Mouse (Mus musculus) neural tube, embryonic 15.5 days (tissue): ENCODE data around the gene Ahsg. TPM values are rescaled to one million over a fixed set of nuclear protein-coding genes. Genes with fewer than 3 reads are reported as not detected.
"Not testable (repeated sequence)": the region's sequence is repeated elsewhere in the genome, so short reads cannot be mapped to it uniquely, and the experiment has no call there.

Experiments
- ATAC-seq: fragments of 200-750 bp; cut with Nextera tagmentation; 2 replicates; pipeline ENCODE4 v1.8.0; 2017; ENCODE audit warnings: mild to moderate bottlenecking, moderate TSS enrichment, moderate library complexity; ENCODE audit not compliant: low FRiP score
- H3K27ac ChIP-seq: fragments of 300-500 bp; sonication (generic); replicated peaks from 2 replicates; pipeline ENCODE4 v1.5.1; 2015; ENCODE audit warnings: mild to moderate bottlenecking, inconsistent platforms
- H3K27me3 ChIP-seq: fragments of 300-500 bp; sonication (generic); replicated peaks from 2 replicates; pipeline ENCODE4 v1.6.1; 2015; ENCODE audit warnings: inconsistent platforms
- H3K36me3 ChIP-seq: fragments of 300-500 bp; sonication (generic); 2 replicates; pipeline ENCODE4 v1.6.1; 2015; ENCODE audit warnings: inconsistent platforms
- H3K4me1 ChIP-seq: fragments of 300-500 bp; sonication (generic); 2 replicates; pipeline ENCODE4 v1.6.1; 2015; ENCODE audit warnings: inconsistent platforms
- H3K4me2 ChIP-seq: fragments of 300-500 bp; sonication (generic); 2 replicates; pipeline ENCODE4 v1.6.1; 2015; ENCODE audit warnings: inconsistent platforms, mild to moderate bottlenecking, moderate library complexity
- H3K4me3 ChIP-seq: fragments of 300-500 bp; sonication (generic); replicated peaks from 2 replicates; pipeline ENCODE4 v1.5.1; 2015; ENCODE audit warnings: mild to moderate bottlenecking, inconsistent platforms
- H3K9ac ChIP-seq: fragments of 300-500 bp; sonication (generic); replicated peaks from 2 replicates; pipeline ENCODE4 v1.6.1; 2015; ENCODE audit warnings: mild to moderate bottlenecking, inconsistent platforms
- H3K9me3 ChIP-seq: fragments of 300-500 bp; sonication (generic); replicated peaks from 2 replicates; pipeline ENCODE4 v1.6.1; 2016; ENCODE audit warnings: inconsistent platforms
- WGBS: fragments of 180-500 bp; shearing (Covaris S2); methylation state at CpG from one replicate; pipeline ENCODE4 v1.1.7; 2015; ENCODE audit warnings: mixed read lengths; 5-methylcytosine and 5-hydroxymethylcytosine counted together
- polyA plus RNA-seq: library from polyadenylated mRNA; unstranded; fragments of >200 nt; fragmentation: Nextera tagmentation; extraction: Ambion mirVana; gene quantifications from 2 replicates; pipeline ENCODE4 v1.2.1, GENCODE M21; 2015

The Ahsg gene
- polyA plus RNA-seq, 1 experiment from 2014 or later = 0.87 TPM

- 76% methylated on average over 18 of the region's 18 CpGs for WGBS
- Histone ChIP-seq H3K4me2 (no peak overlapping the region), H3K4me1 (no peaks in the 10 kb centered on the region), H3K9me3 (no peaks in the 10 kb centered on the region), H3K36me3 (no peaks in the 10 kb centered on the region), H3K9ac (no peak overlapping the region), H3K4me3 (no peak overlapping the region), H3K27me3 (no peaks in the 10 kb centered on the region), H3K27ac (no peak overlapping the region)
- no peak for ATAC-seq
These were observed 29.1 kb downstream of the Ahsg start for GRCm38 (mm10) chr16:22919971-22920854.

- no peaks in the 10 kb centered on the region for H3K36me3 ChIP-seq
- H3K4me3 ChIP-seq = no peak overlapping the region
- no peak for ATAC-seq
- no peaks in the 10 kb centered on the region for H3K27me3 ChIP-seq
- no peak overlapping the region for H3K27ac ChIP-seq
- H3K4me1 ChIP-seq = no peaks in the 10 kb centered on the region
- no peaks in the 10 kb centered on the region for H3K9me3 ChIP-seq
- H3K9ac ChIP-seq = no peak overlapping the region
- WGBS = 96% methylated on average over 5 of the region's 5 CpGs
- H3K4me2 ChIP-seq = no peak overlapping the region
These were observed 30.7 kb downstream of the Ahsg start for GRCm38 (mm10) chr16:22921761-22922160.

- no peak overlapping the region for H3K4me2 ChIP-seq
- no peak for ATAC-seq
- H3K27ac ChIP-seq = no peak overlapping the region
- no peak overlapping the region for H3K9ac ChIP-seq
- H3K4me1 ChIP-seq = no peaks in the 10 kb centered on the region
- WGBS = 85% methylated on average over 4 of the region's 4 CpGs
- H3K36me3 ChIP-seq = no peaks in the 10 kb centered on the region
- H3K4me3 ChIP-seq = no peak overlapping the region
- no peaks in the 10 kb centered on the region for H3K27me3 ChIP-seq
- H3K9me3 ChIP-seq = no peaks in the 10 kb centered on the region
These were observed 31.4 kb downstream of the Ahsg start for GRCm38 (mm10) chr16:22922433-22922832.

DNA sequence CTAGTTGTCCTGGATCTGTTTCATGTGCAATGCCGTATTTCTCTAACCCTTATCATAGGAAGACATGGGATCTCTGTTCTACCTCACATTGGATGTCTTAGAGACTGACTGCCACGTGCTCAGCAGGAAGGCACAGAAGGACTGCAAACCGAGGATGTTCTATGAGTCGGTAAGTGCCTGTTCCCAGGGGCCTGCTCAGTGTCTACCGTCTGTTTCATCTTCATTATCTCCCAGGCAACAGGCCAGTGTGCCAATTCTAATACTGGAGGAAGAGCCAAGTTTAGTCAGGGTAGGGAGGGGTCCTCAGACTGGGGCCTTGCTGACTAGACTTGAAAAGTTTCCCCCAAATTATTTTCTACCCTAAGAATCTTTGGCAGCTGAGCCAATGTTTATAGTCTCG is 38.5 kb downstream of the Ahsg start:
- Histone ChIP-seq H3K4me2 (no peak overlapping the region), H3K9me3 (no peaks in the 10 kb centered on the region), H3K27ac (no peak overlapping the region), H3K9ac (no peak overlapping the region), H3K4me1 (no peaks in the 10 kb centered on the region), H3K4me3 (no peak overlapping the region), H3K36me3 (no peaks in the 10 kb centered on the region), H3K27me3 (no peaks in the 10 kb centered on the region)
- peak; percentile 79; the same call in 1 of the 2 replicates for ATAC-seq
- 54% methylated on average over 6 of the region's 6 CpGs for WGBS

DNA sequence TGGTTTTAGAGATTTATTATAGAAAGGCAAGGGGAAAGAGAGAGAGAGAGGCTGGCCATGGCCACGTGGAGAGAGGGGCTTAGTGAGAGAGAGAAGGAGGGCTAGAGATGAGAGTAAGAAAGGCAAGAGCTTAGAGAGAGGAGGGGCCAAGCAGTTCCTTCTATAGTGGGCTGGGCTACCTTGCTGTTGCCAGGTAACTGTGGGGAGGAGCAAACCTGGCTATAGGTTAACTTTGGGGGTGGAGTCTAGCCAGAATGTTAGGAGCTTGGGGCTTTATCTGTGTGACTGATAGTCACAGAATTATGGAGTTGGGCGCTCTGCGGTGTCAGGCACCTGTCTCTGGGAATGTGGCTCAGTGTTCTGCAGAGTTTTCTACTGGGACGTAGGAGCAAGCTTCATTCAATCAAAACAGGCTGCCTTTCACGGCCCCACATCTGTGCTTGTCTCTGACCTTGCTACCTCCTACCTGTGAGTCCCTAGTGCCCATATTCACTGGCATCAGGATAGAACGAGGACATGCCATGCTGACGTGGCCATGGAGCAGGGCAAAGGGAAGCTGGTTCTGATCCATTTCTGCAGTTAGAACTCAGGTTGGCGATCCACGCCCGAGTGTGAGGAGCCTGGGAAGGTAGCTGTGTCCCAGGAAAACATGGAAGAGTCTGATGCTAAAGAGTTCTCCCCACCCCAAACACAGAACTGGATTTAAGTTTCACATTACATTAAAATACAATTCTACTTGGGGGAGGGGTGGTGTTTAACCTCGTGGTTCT is 40.5 kb downstream of the Ahsg start:
- no peak overlapping the region for H3K4me2 ChIP-seq
- no peaks in the 10 kb centered on the region for H3K9me3 ChIP-seq
- 87% methylated on average over 11 of the region's 11 CpGs for WGBS
- no peaks in the 10 kb centered on the region for H3K27me3 ChIP-seq
- H3K9ac ChIP-seq = no peak overlapping the region
- no peaks in the 10 kb centered on the region for H3K36me3 ChIP-seq
- no peak for ATAC-seq
- no peaks in the 10 kb centered on the region for H3K4me1 ChIP-seq
- H3K27ac ChIP-seq = no peak overlapping the region
- no peak overlapping the region for H3K4me3 ChIP-seq

- Histone ChIP-seq H3K36me3 (no peaks in the 10 kb centered on the region), H3K27ac (no peak overlapping the region), H3K4me1 (no peaks in the 10 kb centered on the region), H3K27me3 (no peaks in the 10 kb centered on the region), H3K9me3 (no peaks in the 10 kb centered on the region), H3K4me3 (no peak overlapping the region), H3K4me2 (no peak overlapping the region), H3K9ac (no peak overlapping the region)
- ATAC-seq = no peak
- WGBS = 90% methylated on average over 12 of the region's 12 CpGs
These were observed 46.6 kb downstream of the Ahsg start for GRCm38 (mm10) chr16:22937631-22938030.

- no peak overlapping the region for H3K27ac ChIP-seq
- no peaks in the 10 kb centered on the region for H3K4me1 ChIP-seq
- no peak overlapping the region for H3K4me2 ChIP-seq
- ATAC-seq = no peak
- no peaks in the 10 kb centered on the region for H3K9me3 ChIP-seq
- H3K36me3 ChIP-seq = no peaks in the 10 kb centered on the region
- 81% methylated on average over 2 of the region's 2 CpGs for WGBS
- H3K4me3 ChIP-seq = no peak overlapping the region
- H3K27me3 ChIP-seq = no peaks in the 10 kb centered on the region
- no peak overlapping the region for H3K9ac ChIP-seq
These were observed 47.5 kb downstream of the Ahsg start for GRCm38 (mm10) chr16:22938541-22938940.

GRCm38 (mm10) chr16:22939120-22939695 is 48.1 kb downstream of the Ahsg start:
- no peak for ATAC-seq
- H3K4me2 ChIP-seq = no peak overlapping the region
- H3K9me3 ChIP-seq = no peaks in the 10 kb centered on the region
- 82% methylated on average over 8 of the region's 8 CpGs for WGBS
- H3K27me3 ChIP-seq = no peaks in the 10 kb centered on the region
- H3K9ac ChIP-seq = no peak overlapping the region
- no peak overlapping the region for H3K27ac ChIP-seq
- H3K4me3 ChIP-seq = no peak overlapping the region
- no peaks in the 10 kb centered on the region for H3K4me1 ChIP-seq
- H3K36me3 ChIP-seq = no peaks in the 10 kb centered on the region

DNA sequence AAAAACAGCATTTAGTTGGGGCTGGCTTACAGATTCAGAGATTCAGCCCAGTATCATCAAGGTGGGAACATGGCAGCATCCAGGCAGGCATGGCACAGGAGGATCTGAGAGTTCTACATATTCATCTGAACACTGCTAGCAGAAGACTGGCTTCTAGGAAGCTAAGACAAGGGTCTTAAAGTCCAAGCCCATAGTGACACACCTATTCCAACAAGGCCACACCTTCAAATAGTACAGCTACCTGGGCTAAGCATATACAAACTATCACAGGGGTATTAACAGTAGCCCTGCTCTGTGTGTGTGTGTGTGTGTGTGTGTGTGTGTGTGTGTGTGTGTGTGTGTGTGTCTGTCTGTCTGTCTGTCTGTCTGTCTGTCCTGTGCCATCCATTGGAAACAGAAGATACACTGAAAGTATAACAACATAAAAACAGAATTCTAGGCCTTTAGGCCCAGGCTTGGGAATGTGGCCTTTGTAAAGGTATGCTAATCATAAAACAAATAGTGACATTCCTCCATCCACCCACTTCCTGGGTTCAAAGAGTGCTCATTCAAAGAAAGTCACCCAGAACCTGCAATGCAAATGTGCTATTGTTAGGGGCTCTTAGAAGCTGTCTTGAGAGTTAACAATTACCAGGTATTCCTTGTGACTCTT is 50.9 kb downstream of the Ahsg start:
- H3K9me3 ChIP-seq, H3K36me3 ChIP-seq, H3K4me2 ChIP-seq, H3K9ac ChIP-seq, H3K27me3 ChIP-seq, ATAC-seq, H3K4me3 ChIP-seq, H3K4me1 ChIP-seq, H3K27ac ChIP-seq: not testable (repeated sequence)

- Histone ChIP-seq H3K27me3 (no peaks in the 10 kb centered on the region), H3K27ac (no peak overlapping the region), H3K4me2 (no peak overlapping the region), H3K9ac (no peak overlapping the region), H3K4me1 (no peaks in the 10 kb centered on the region), H3K4me3 (no peak overlapping the region), H3K9me3 (no peaks in the 10 kb centered on the region), H3K36me3 (no peaks in the 10 kb centered on the region)
- 82% methylated on average over 2 of the region's 2 CpGs for WGBS
- ATAC-seq = no peak
These were observed 56.3 kb downstream of the Ahsg start for GRCm38 (mm10) chr16:22947371-22947770.
